Mouse (Mus musculus): ENCODE results near the gene Cblc.

GRCm38 (mm10) chr7:19768251-19768650, 28.4 kb downstream of the Cblc start:
- TF ChIP-seq CTCF (IDR thresholded peaks at IDR 0.05; ENCODE audit: borderline replicate concordance, insufficient read depth, low read length) (no peak), POLR2A (IDR thresholded peaks at IDR 0.05; ENCODE audit: low read depth, low read length) (no peak)

Data from embryonic fibroblast, embryonic 13.5 days (primary cell).